Mouse (Mus musculus) kidney, postnatal 0 days (tissue): ENCODE measurements around the gene Olfr316. TPM values are rescaled to one million over a fixed set of nuclear protein-coding genes. Genes with fewer than 3 reads are reported as not detected.

Source experiments
- ATAC-seq: fragments of 200-750 bp; cut with Nextera tagmentation; replicated peaks from 2 replicates; pipeline ENCODE4 v1.8.0; 2017; ENCODE audit warnings: low read depth, moderate number of reproducible peaks, moderate TSS enrichment, moderate library complexity; ENCODE audit not compliant: low FRiP score
- DNase-seq: peaks from one replicate; pipeline ENCODE4 v3.0.0-alpha.2; 2016; ENCODE audit warnings: low spot score
- H3K27ac ChIP-seq: fragments of 300-500 bp; sonication (generic); 2 replicates; pipeline ENCODE4 v1.5.1; 2014; ENCODE audit warnings: mild to moderate bottlenecking
- H3K27me3 ChIP-seq: fragments of 300-500 bp; sonication (generic); 2 replicates; pipeline ENCODE4 v1.6.1; 2014; ENCODE audit warnings: low read length, mixed read lengths; ENCODE audit not compliant: insufficient read depth
- H3K36me3 ChIP-seq: fragments of 300-500 bp; sonication (generic); 2 replicates; pipeline ENCODE4 v1.6.1; 2014; ENCODE audit warnings: low read length, mixed read lengths; ENCODE audit not compliant: insufficient read depth
- H3K4me1 ChIP-seq: fragments of 300-500 bp; sonication (generic); replicated peaks from 2 replicates; pipeline ENCODE4 v1.6.1; 2014; ENCODE audit warnings: antibody characterized with exemption, low read length, mixed read lengths; ENCODE audit not compliant: insufficient read depth
- H3K4me2 ChIP-seq: fragments of 300-500 bp; sonication (generic); 2 replicates; pipeline ENCODE4 v1.6.1; 2014; ENCODE audit warnings: mild to moderate bottlenecking, low read length, moderate library complexity, mixed read lengths
- H3K4me3 ChIP-seq: fragments of 300-500 bp; sonication (generic); replicated peaks from 2 replicates; pipeline ENCODE4 v1.5.1; 2014; ENCODE audit warnings: low read depth, low read length
- H3K9ac ChIP-seq: fragments of 300-500 bp; sonication (generic); 2 replicates; pipeline ENCODE4 v1.6.1; 2014; ENCODE audit warnings: low read depth, low read length
- H3K9me3 ChIP-seq: fragments of 300-500 bp; sonication (generic); replicated peaks from 2 replicates; pipeline ENCODE4 v1.6.1; 2016; ENCODE audit warnings: low read length, inconsistent platforms, mixed read lengths
- CTCF ChIP-seq: IDR thresholded peaks from 2 replicates; pipeline ENCODE4 v1.5.1; 2016; ENCODE audit warnings: antibody characterized with exemption, low read depth, mild to moderate bottlenecking, moderate library complexity
- WGBS: fragments of 180-500 bp; shearing (Covaris S2); extraction: QIAGEN DNeasy Blood & Tissue Kit; methylation state at CpG from one replicate; pipeline ENCODE4 v1.1.7; 2014; 5-methylcytosine and 5-hydroxymethylcytosine counted together
- polyA plus RNA-seq: library from polyadenylated mRNA; unstranded; fragments of >200 nt; fragmentation: Nextera tagmentation; extraction: Ambion mirVana; gene quantifications from 2 replicates; pipeline ENCODE4 v1.2.1, GENCODE M21; 2015

Olfr316 gene
- polyA plus RNA-seq, 1 experiment from 2014 or later: not detected

- no peaks in the 10 kb centered on the region for H3K9me3 ChIP-seq
- TF ChIP-seq CTCF: no peak
- no peak within 1 kb of the TSS for H3K9ac ChIP-seq
- H3K36me3 ChIP-seq: no peaks in the 10 kb centered on the region
- no peaks in the 10 kb centered on the region for H3K4me1 ChIP-seq
- H3K4me2 ChIP-seq: no peak within 1 kb of the TSS
- 35% methylated on average over 14 of the region's 14 CpGs for WGBS
- ATAC-seq (no peak), DNase-seq (peak; percentile 5)
- H3K27me3 ChIP-seq: no peaks in the 10 kb centered on the region
- H3K4me3 ChIP-seq: no peak within 1 kb of the TSS
- H3K27ac ChIP-seq: no peak within 1 kb of the TSS
Measured at GRCm38 (mm10) chr11:58801558-58802228, 49.2 kb downstream of the Olfr316 start, which contains the start of gene Fam183b. Gene Fam183b (minus strand): TSS chr11:58801960.

GRCm38 (mm10) chr11:58803871-58804270, 51.3 kb downstream of the Olfr316 start:
- WGBS: 60% methylated on average over 4 of the region's 4 CpGs
- TF ChIP-seq CTCF: no peak
- no peaks in the 10 kb centered on the region for H3K27me3 ChIP-seq
- no peak for DNase-seq
- no peaks in the 10 kb centered on the region for H3K9me3 ChIP-seq
- no peaks in the 10 kb centered on the region for H3K36me3 ChIP-seq
- no peak overlapping the region for H3K4me2 ChIP-seq
- H3K9ac ChIP-seq: no peak overlapping the region
- no peak overlapping the region for H3K4me3 ChIP-seq
- H3K27ac ChIP-seq: no peak overlapping the region
- no peaks in the 10 kb centered on the region for H3K4me1 ChIP-seq
- no peak for ATAC-seq

- Histone ChIP-seq H3K4me1 (no peaks in the 10 kb centered on the region), H3K27ac (no peak overlapping the region), H3K36me3 (no peaks in the 10 kb centered on the region), H3K4me2 (no peak overlapping the region), H3K9me3 (no peaks in the 10 kb centered on the region), H3K4me3 (no peak overlapping the region), H3K9ac (no peak overlapping the region), H3K27me3 (no peaks in the 10 kb centered on the region)
- 51% methylated on average over 2 of the region's 2 CpGs for WGBS
- DNase-seq (no peak), ATAC-seq (no peak)
- TF ChIP-seq CTCF: no peak
Measured at GRCm38 (mm10) chr11:58804393-58804792, 51.9 kb downstream of the Olfr316 start.

Other genes starting within 250 kb of the Olfr316 start
- not detected in 2 replicates for gene Olfr330, start 217.9 kb upstream of the Olfr316 start, polyA plus RNA-seq
- not detected in 2 replicates for gene Olfr329-ps, start 206.3 kb upstream of the Olfr316 start, polyA plus RNA-seq
- gene Olfr328, start 197.1 kb upstream of the Olfr316 start, polyA plus RNA-seq: not detected in 2 replicates
- not detected in 2 replicates for gene Olfr224, start 182.2 kb upstream of the Olfr316 start, polyA plus RNA-seq
- not detected in 2 replicates for gene Olfr325, start 175.0 kb upstream of the Olfr316 start, polyA plus RNA-seq
- gene Olfr324, start 157.6 kb upstream of the Olfr316 start, polyA plus RNA-seq: not detected in 2 replicates
- not detected in 2 replicates for gene 2210407C18Rik, start 136.7 kb upstream of the Olfr316 start, polyA plus RNA-seq
- gene Olfr323, start 122.2 kb upstream of the Olfr316 start, polyA plus RNA-seq: not detected in 2 replicates
- 0.08 and 0.14 TPM in 2 replicates for gene Trim58, start 112.3 kb upstream of the Olfr316 start, polyA plus RNA-seq
- gene Olfr322, start 94.0 kb upstream of the Olfr316 start, polyA plus RNA-seq: 0.05 and 0.09 TPM in 2 replicates
- gene Olfr320, start 71.6 kb upstream of the Olfr316 start, polyA plus RNA-seq: not detected in 2 replicates
- not detected in 2 replicates for gene Olfr319, start 53.6 kb upstream of the Olfr316 start, polyA plus RNA-seq
- not detected in 2 replicates for gene Olfr318, start 28.7 kb upstream of the Olfr316 start, polyA plus RNA-seq
- gene Olfr317, start 13.5 kb upstream of the Olfr316 start, polyA plus RNA-seq: not detected in 2 replicates
- gene Olfr315, start 20.5 kb downstream of the Olfr316 start, polyA plus RNA-seq: not detected in 2 replicates
- gene Olfr314, start 30.2 kb downstream of the Olfr316 start, polyA plus RNA-seq: not detected in 2 replicates
- gene Fam183b, start 49.2 kb downstream of the Olfr316 start, polyA plus RNA-seq: 0.31 and 0.37 TPM in 2 replicates
- not detected in 2 replicates for gene Olfr313, start 62.3 kb downstream of the Olfr316 start, polyA plus RNA-seq
- gene Olfr312, start 76.5 kb downstream of the Olfr316 start, polyA plus RNA-seq: not detected in 2 replicates
- not detected in 2 replicates for gene Olfr311, start 86.5 kb downstream of the Olfr316 start, polyA plus RNA-seq
- 5.5 and 6.1 TPM in 2 replicates for gene Gm12258, start 94.4 kb downstream of the Olfr316 start, polyA plus RNA-seq
- 7.2 TPM in 2 replicates for gene 2810021J22Rik, start 114.5 kb downstream of the Olfr316 start, polyA plus RNA-seq
- 3.8 and 4.3 TPM in 2 replicates for gene Zfp39, start 151.5 kb downstream of the Olfr316 start, polyA plus RNA-seq
- gene Btnl10, start 165.2 kb downstream of the Olfr316 start, polyA plus RNA-seq: 0.16 TPM in 1 of 2 replicates, not detected in the other
- 238 and 249 TPM in 2 replicates for gene Rnf187, start 186.2 kb downstream of the Olfr316 start, polyA plus RNA-seq
- 43.9 and 45.8 TPM in 2 replicates for gene Hist3h2ba, start 196.2 kb downstream of the Olfr316 start, polyA plus RNA-seq
- 40.9 and 41.2 TPM in 2 replicates for gene Hist3h2a, start 202.0 kb downstream of the Olfr316 start, polyA plus RNA-seq
- gene Trim17, start 202.0 kb downstream of the Olfr316 start, polyA plus RNA-seq: 0.32 and 0.37 TPM in 2 replicates
- gene Trim11, start 225.4 kb downstream of the Olfr316 start, polyA plus RNA-seq: 16.3 and 16.7 TPM in 2 replicates